Mouse (Mus musculus): Measurements from ENCODE around the gene Slfn14. TPM values are rescaled to one million over a fixed set of nuclear protein-coding genes. Genes with fewer than 3 reads are reported as not detected.

Slfn14 gene
- polyA plus RNA-seq, 1 experiment from 2014 or later = not detected

- no peaks in the 10 kb centered on the region for H3K27me3 ChIP-seq (replicated peaks; ENCODE audit: control insufficient read depth, insufficient read depth, low read length)
- H3K4me2 ChIP-seq (ENCODE audit: low read length) = no peak overlapping the region
- no peak for ATAC-seq
- no peaks in the 10 kb centered on the region for H3K9me3 ChIP-seq (ENCODE audit: control insufficient read depth, low read length)
- no peaks in the 10 kb centered on the region for H3K4me1 ChIP-seq (replicated peaks; ENCODE audit: control insufficient read depth, insufficient read depth, low read length)
- no peak overlapping the region for H3K27ac ChIP-seq (ENCODE audit: low read length)
- no peaks in the 10 kb centered on the region for H3K36me3 ChIP-seq (ENCODE audit: control insufficient read depth, insufficient read depth)
- 88% methylated on average over 7 of the region's 7 CpGs for WGBS
- H3K4me3 ChIP-seq (replicated peaks; ENCODE audit: low read length) = no peak overlapping the region
- H3K9ac ChIP-seq (replicated peaks; ENCODE audit: low read depth, low read length) = no peak overlapping the region
Measured at GRCm38 (mm10) chr11:83227926-83228723, 58.4 kb downstream of the Slfn14 start.

GRCm38 (mm10) chr11:83225371-83225960 is 61.1 kb downstream of the Slfn14 start:
- no peak overlapping the region for H3K4me3 ChIP-seq (replicated peaks; ENCODE audit: low read length)
- H3K36me3 ChIP-seq (ENCODE audit: control insufficient read depth, insufficient read depth) = no peaks in the 10 kb centered on the region
- ATAC-seq = no peak
- no peak overlapping the region for H3K27ac ChIP-seq (ENCODE audit: low read length)
- H3K9ac ChIP-seq (replicated peaks; ENCODE audit: low read depth, low read length) = no peak overlapping the region
- H3K9me3 ChIP-seq (ENCODE audit: control insufficient read depth, low read length) = no peaks in the 10 kb centered on the region
- no peaks in the 10 kb centered on the region for H3K27me3 ChIP-seq (replicated peaks; ENCODE audit: control insufficient read depth, insufficient read depth, low read length)
- H3K4me1 ChIP-seq (replicated peaks; ENCODE audit: control insufficient read depth, insufficient read depth, low read length) = no peaks in the 10 kb centered on the region
- H3K4me2 ChIP-seq (ENCODE audit: low read length) = no peak overlapping the region
- 93% methylated on average over 9 of the region's 9 CpGs for WGBS

Other genes with a start within 250 kb of the Slfn14 start
- 0.73 and 1.1 TPM in 2 replicates for gene Slfn2, start 221.6 kb downstream of the Slfn14 start, polyA plus RNA-seq (2015; fragmentation: Nextera tagmentation; extraction: Ambion mirVana)
- gene Slfn1, start 169.9 kb downstream of the Slfn14 start, polyA plus RNA-seq (2015; fragmentation: Nextera tagmentation; extraction: Ambion mirVana) = not detected in 2 replicates
- gene Slfn4, start 111.5 kb downstream of the Slfn14 start, polyA plus RNA-seq (2015; fragmentation: Nextera tagmentation; extraction: Ambion mirVana) = not detected in 2 replicates
- 0.15 and 0.26 TPM in 2 replicates for gene Slfn3, start 95.4 kb downstream of the Slfn14 start, polyA plus RNA-seq (2015; fragmentation: Nextera tagmentation; extraction: Ambion mirVana)
- gene Ap2b1, start 12.3 kb upstream of the Slfn14 start, polyA plus RNA-seq (2015; fragmentation: Nextera tagmentation; extraction: Ambion mirVana) = 122 and 125 TPM in 2 replicates
- gene Pex12, start 15.9 kb upstream of the Slfn14 start, polyA plus RNA-seq (2015; fragmentation: Nextera tagmentation; extraction: Ambion mirVana) = 19.1 and 22.5 TPM in 2 replicates
- gene Rasl10b, start 122.4 kb upstream of the Slfn14 start, polyA plus RNA-seq (2015; fragmentation: Nextera tagmentation; extraction: Ambion mirVana) = 24.7 and 31.4 TPM in 2 replicates
- 0.39 and 0.81 TPM in 2 replicates for gene Gas2l2, start 142.7 kb upstream of the Slfn14 start, polyA plus RNA-seq (2015; fragmentation: Nextera tagmentation; extraction: Ambion mirVana)
- 0.26 and 1.0 TPM in 2 replicates for gene 1700020L24Rik, start 151.0 kb upstream of the Slfn14 start, polyA plus RNA-seq (2015; fragmentation: Nextera tagmentation; extraction: Ambion mirVana)
- 1.8 and 1.9 TPM in 2 replicates for gene Mmp28, start 176.3 kb upstream of the Slfn14 start, polyA plus RNA-seq (2015; fragmentation: Nextera tagmentation; extraction: Ambion mirVana)
- gene Taf15, start 186.4 kb upstream of the Slfn14 start, polyA plus RNA-seq (2015; fragmentation: Nextera tagmentation; extraction: Ambion mirVana) = 8.8 and 17.1 TPM in 2 replicates
- gene Heatr9, start 235.4 kb upstream of the Slfn14 start, polyA plus RNA-seq (2015; fragmentation: Nextera tagmentation; extraction: Ambion mirVana) = not detected in 2 replicates
- gene Ccl5, start 243.8 kb upstream of the Slfn14 start, polyA plus RNA-seq (2015; fragmentation: Nextera tagmentation; extraction: Ambion mirVana) = 0.60 TPM in 1 of 2 replicates, not detected in the other

Data from forebrain, embryonic 16.5 days (tissue).